Mouse (Mus musculus) hematopoietic multipotent progenitor cell, adult 10-12 weeks (in vitro differentiated cells): ENCODE data around the gene Ublcp1. TPM values are rescaled to one million over a fixed set of nuclear protein-coding genes. Genes with fewer than 3 reads are reported as not detected.

Source experiments
- polyA plus RNA-seq: library from polyadenylated mRNA; stranded (reverse); fragments of >175 nt; gene quantifications from 2 replicates; pipeline ENCODE4 v1.2.3, GENCODE M21; 2012; ENCODE audit warnings: low replicate concordance

Gene Ublcp1
- 5.2 and 6.0 TPM in 2 replicates for polyA plus RNA-seq

GRCm38 (mm10) chr11:44470432-44471336, at the start of gene Ublcp1:
Gene Ublcp1 (minus strand): TSS chr11:44470498.

GRCm38 (mm10) chr11:44518281-44519095, 48.2 kb upstream of the Ublcp1 start, which contains the start of gene Rnf145:
Gene Rnf145 (plus strand): TSS chr11:44518964.

Other genes with a start within 250 kb of the Ublcp1 start
- gene Il12b, start 70.4 kb downstream of the Ublcp1 start, polyA plus RNA-seq: 0.16 TPM in 1 of 2 replicates, not detected in the other
- 89.3 and 319 TPM in 2 replicates for gene Rnf145, start 48.5 kb upstream of the Ublcp1 start, polyA plus RNA-seq
- 60.7 and 69.6 TPM in 2 replicates for gene Ebf1, start 146.8 kb upstream of the Ublcp1 start, polyA plus RNA-seq